Mouse (Mus musculus) midbrain, postnatal 0 days (tissue): ENCODE measurements around the gene 1700017N19Rik. TPM values are rescaled to one million over a fixed set of nuclear protein-coding genes. Genes with fewer than 3 reads are reported as not detected.
A peak's percentile ranks its signal among the peaks of the same experiment; 100 is the strongest.

Experiments
- ATAC-seq: fragments of 200-750 bp; cut with Nextera tagmentation; 2 replicates; pipeline ENCODE4 v1.8.0; 2017; ENCODE audit warnings: moderate number of reproducible peaks, mild to moderate bottlenecking, moderate TSS enrichment, moderate library complexity; ENCODE audit not compliant: low FRiP score
- DNase-seq: peaks from one replicate; pipeline ENCODE4 v3.0.0-alpha.2; 2015; ENCODE audit warnings: low spot score
- H3K27ac ChIP-seq: fragments of 300-500 bp; sonication (generic); 2 replicates; pipeline ENCODE4 v1.5.1; 2014; ENCODE audit warnings: low read depth, mild to moderate bottlenecking, low read length, mixed read lengths
- H3K27me3 ChIP-seq: fragments of 300-500 bp; sonication (generic); 2 replicates; pipeline ENCODE4 v1.6.1; 2014; ENCODE audit warnings: low read length, control low read depth, mixed read lengths; ENCODE audit not compliant: insufficient read depth
- H3K36me3 ChIP-seq: fragments of 300-500 bp; sonication (generic); 2 replicates; pipeline ENCODE4 v1.6.1; 2014; ENCODE audit warnings: low read length, control low read depth, mixed read lengths; ENCODE audit not compliant: insufficient read depth
- H3K4me1 ChIP-seq: fragments of 300-500 bp; sonication (generic); 2 replicates; pipeline ENCODE4 v1.6.1; 2014; ENCODE audit warnings: mild to moderate bottlenecking, control low read depth, antibody characterized with exemption, low read length, mixed read lengths; ENCODE audit not compliant: insufficient read depth
- H3K4me2 ChIP-seq: fragments of 300-500 bp; sonication (generic); 2 replicates; pipeline ENCODE4 v1.6.1; 2014; ENCODE audit warnings: low read depth, mild to moderate bottlenecking, low read length, mixed read lengths; ENCODE audit not compliant: poor library complexity, severe bottlenecking
- H3K4me3 ChIP-seq: fragments of 300-500 bp; sonication (generic); 2 replicates; pipeline ENCODE4 v1.5.1; 2014; ENCODE audit warnings: low read depth, mild to moderate bottlenecking, low read length, moderate library complexity
- H3K9ac ChIP-seq: fragments of 300-500 bp; sonication (generic); replicated peaks from 2 replicates; pipeline ENCODE4 v1.6.1; 2014; ENCODE audit warnings: mild to moderate bottlenecking, low read length, moderate library complexity, mixed read lengths; ENCODE audit not compliant: poor library complexity, severe bottlenecking
- H3K9me3 ChIP-seq: fragments of 300-500 bp; sonication (generic); 2 replicates; pipeline ENCODE4 v1.6.1; 2016; ENCODE audit warnings: low read length, control low read depth
- CTCF ChIP-seq: IDR thresholded peaks from 2 replicates; pipeline ENCODE4 v1.5.1; 2016; ENCODE audit warnings: antibody characterized with exemption, mild to moderate bottlenecking
- WGBS: fragments of 180-500 bp; shearing (Covaris S2); extraction: QIAGEN DNeasy Blood & Tissue Kit; methylation state at CpG from one replicate; pipeline ENCODE4 v1.1.7; 2014; 5-methylcytosine and 5-hydroxymethylcytosine counted together
- polyA plus RNA-seq: library from polyadenylated mRNA; unstranded; fragments of >200 nt; fragmentation: Nextera tagmentation; extraction: Ambion mirVana; gene quantifications from 2 replicates; pipeline ENCODE4 v1.2.1, GENCODE M21; 2015
- total RNA-seq: library from RNA; depleted of rRNA; stranded (reverse); fragments of >200 nt; gene quantifications from 2 replicates; pipeline ENCODE4 v1.2.3, GENCODE M21; 2014

The 1700017N19Rik gene
- total and polyA plus RNA-seq, 2 experiments from 2014 or later = 0.25 TPM; not detected in 1

DNA sequence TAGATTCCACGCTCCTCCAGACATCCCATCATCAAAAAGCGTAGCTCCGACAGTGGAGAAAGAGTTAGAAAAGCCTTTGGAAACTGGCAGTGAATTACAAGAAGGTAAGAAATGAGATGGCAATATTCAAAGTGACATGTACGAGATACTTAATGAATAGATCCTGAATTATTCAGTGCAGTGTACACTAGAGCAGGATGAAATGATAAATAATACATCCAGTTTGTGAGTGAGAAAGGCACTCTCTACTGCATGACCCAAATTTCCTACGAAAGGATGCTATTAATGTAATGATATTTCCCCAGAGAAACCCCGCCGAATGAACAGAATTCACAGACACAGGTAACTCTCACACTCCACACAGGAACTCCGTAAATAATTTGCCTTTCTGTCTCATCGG lies 13.2 kb downstream of the 1700017N19Rik start:
- no peak overlapping the region for H3K9ac ChIP-seq
- 0 out of 2 replicates have a peak overlapping the region, but pooled peaks have one; percentile 3 for H3K4me2 ChIP-seq
- H3K9me3 ChIP-seq = no peaks in the 10 kb centered on the region
- ATAC-seq = peak; percentile 76; the same call in 1 of the 2 replicates
- no peaks in the 10 kb centered on the region for H3K36me3 ChIP-seq
- no peaks in the 10 kb centered on the region for H3K27me3 ChIP-seq
- peak; percentile 9 for DNase-seq
- no peak for TF ChIP-seq CTCF
- 45% methylated on average over 9 of the region's 9 CpGs for WGBS
- no peak overlapping the region for H3K4me3 ChIP-seq
- H3K27ac ChIP-seq = no peak overlapping the region
- H3K4me1 ChIP-seq = no peaks in the 10 kb centered on the region

GRCm38 (mm10) chr10:100604254-100604653 lies 14.0 kb downstream of the 1700017N19Rik start:
- Histone ChIP-seq H3K4me3 (no peak overlapping the region), H3K4me2 (no peak overlapping the region), H3K4me1 (no peaks in the 10 kb centered on the region), H3K27ac (no peak overlapping the region), H3K36me3 (no peaks in the 10 kb centered on the region), H3K9me3 (no peaks in the 10 kb centered on the region), H3K27me3 (no peaks in the 10 kb centered on the region), H3K9ac (no peak overlapping the region)
- peak; percentile 77 for TF ChIP-seq CTCF
- ATAC-seq (peak; percentile 70; the same call in 1 of the 2 replicates), DNase-seq (peak; percentile 70)
- WGBS = 63% methylated on average over 2 of the region's 2 CpGs

DNA sequence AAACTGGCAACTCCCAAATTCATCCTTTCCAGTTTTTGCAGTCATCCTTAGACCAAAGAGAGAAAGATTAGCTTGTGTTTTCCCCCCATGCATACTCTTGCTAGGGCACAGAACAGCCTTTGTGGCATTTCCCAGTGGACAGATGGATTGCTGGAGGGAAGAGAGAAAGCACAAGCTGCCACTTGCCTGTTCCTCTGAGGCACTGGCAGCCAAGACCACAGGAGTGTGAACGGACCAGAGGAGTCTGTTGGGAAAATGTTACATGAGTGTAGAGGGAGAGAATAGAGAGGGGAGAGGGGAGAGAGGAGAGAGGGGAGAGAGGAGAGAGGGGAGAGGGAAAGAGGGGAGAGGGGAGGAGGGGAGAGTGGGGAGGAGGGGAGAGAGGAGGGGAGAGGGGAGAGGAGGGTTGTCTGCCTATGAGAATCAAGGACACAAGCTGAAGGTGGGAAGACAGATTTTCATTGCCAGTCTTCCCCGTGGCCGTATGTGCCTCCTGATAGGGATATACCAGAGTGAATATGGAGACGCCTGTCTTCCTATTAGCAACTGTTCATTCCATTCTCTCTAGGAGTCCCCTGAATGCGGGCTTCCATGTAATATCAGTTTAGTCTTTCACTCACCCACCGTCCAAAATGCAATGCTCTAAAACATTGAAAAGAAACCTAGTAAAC lies 27.1 kb downstream of the 1700017N19Rik start:
- TF ChIP-seq CTCF = no peak
- DNase-seq (peak; percentile 65), ATAC-seq (peak; percentile 41; the same call in 1 of the 2 replicates)
- H3K27ac ChIP-seq = no peak overlapping the region
- H3K36me3 ChIP-seq = no peaks in the 10 kb centered on the region
- H3K4me1 ChIP-seq = no peaks in the 10 kb centered on the region
- H3K9me3 ChIP-seq = no peaks in the 10 kb centered on the region
- H3K4me3 ChIP-seq = no peak overlapping the region
- H3K4me2 ChIP-seq = no peak overlapping the region
- WGBS = 80% methylated on average over 6 of the region's 6 CpGs
- no peaks in the 10 kb centered on the region for H3K27me3 ChIP-seq
- no peak overlapping the region for H3K9ac ChIP-seq

- 95% methylated on average over 7 of the region's 7 CpGs for WGBS
- H3K27ac ChIP-seq = no peak overlapping the region
- ATAC-seq (no peak), DNase-seq (no peak)
- TF ChIP-seq CTCF = no peak
- H3K4me2 ChIP-seq = no peak overlapping the region
- H3K27me3 ChIP-seq = no peaks in the 10 kb centered on the region
- no peaks in the 10 kb centered on the region for H3K36me3 ChIP-seq
- H3K9ac ChIP-seq = no peak overlapping the region
- H3K4me1 ChIP-seq = no peaks in the 10 kb centered on the region
- no peaks in the 10 kb centered on the region for H3K9me3 ChIP-seq
- no peak overlapping the region for H3K4me3 ChIP-seq
These were observed 29.2 kb downstream of the 1700017N19Rik start for GRCm38 (mm10) chr10:100619474-100619873.

DNA sequence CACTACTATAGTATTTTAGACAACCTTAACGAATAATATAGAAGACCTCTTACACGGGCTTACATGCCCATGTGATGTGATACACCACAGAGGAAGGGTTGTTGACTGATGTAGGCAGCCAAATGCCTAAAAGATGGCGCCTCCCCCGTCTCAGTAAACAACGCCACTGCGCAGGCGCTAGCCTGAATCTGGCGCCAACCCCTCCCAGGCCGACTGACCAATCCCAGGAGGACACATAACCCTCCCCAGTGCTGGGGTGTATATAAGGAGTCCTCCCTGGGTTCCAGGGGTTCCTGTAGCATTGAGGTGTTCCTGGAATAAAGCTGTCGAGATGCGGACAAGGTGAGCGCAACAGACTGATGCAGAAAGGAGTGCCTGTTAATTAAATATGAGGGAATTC lies 29.8 kb downstream of the 1700017N19Rik start:
- Histone ChIP-seq H3K9ac (no peak overlapping the region), H3K4me1 (no peaks in the 10 kb centered on the region), H3K9me3 (no peaks in the 10 kb centered on the region), H3K36me3 (no peaks in the 10 kb centered on the region), H3K27ac (no peak overlapping the region), H3K27me3 (no peaks in the 10 kb centered on the region), H3K4me2 (no peak overlapping the region), H3K4me3 (no peak overlapping the region)
- ATAC-seq (no peak), DNase-seq (no peak)
- 95% methylated on average over 12 of the region's 12 CpGs for WGBS
- TF ChIP-seq CTCF = no peak

DNA sequence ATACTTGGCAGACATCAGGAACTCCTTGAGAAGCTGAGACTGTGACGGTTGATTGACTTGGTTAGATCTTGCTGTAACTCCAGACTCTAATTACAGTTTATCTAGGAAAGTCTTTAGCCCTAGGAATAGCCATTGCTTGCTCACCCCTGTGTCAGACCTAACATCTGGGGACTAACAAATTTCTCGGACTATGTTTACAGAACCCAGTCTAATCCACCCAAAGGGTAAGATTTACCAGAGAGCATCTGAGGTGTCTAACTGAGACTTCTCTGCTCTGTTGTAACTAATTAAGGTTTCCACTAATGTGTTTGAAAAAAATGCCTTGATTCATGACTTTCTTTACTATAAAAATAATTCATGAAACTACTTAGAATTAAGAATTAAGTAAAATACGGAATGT lies 32.2 kb downstream of the 1700017N19Rik start:
- Histone ChIP-seq H3K27ac (no peak overlapping the region), H3K4me2 (no peak overlapping the region), H3K36me3 (no peaks in the 10 kb centered on the region), H3K27me3 (no peaks in the 10 kb centered on the region), H3K9me3 (no peaks in the 10 kb centered on the region), H3K9ac (no peak overlapping the region), H3K4me3 (no peak overlapping the region), H3K4me1 (no peaks in the 10 kb centered on the region)
- WGBS = 73% methylated on average over 3 of the region's 3 CpGs
- no peak for TF ChIP-seq CTCF
- ATAC-seq (no peak), DNase-seq (no peak)
